Mouse (Mus musculus): Measurements from ENCODE around the gene Cyp19a1.

DNA sequence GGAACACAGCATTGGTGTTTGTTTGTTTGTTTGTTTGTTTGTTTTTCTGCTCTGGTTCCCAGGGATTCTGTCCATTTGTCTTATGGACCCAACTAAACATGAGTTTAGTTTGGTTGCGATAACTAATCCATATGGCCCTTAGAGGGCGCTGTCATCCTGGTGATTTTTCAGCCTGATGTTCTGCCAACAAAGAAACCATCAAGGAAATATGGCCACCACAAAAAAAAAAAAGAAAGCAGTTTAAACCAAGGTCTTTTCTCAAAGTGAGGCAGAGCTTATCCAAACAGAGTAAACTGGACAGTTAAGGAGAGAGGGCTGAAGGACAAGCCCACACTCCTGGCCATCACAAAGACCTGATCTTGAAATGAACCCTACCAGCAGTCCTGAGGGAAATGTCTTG is 86.6 kb downstream of the Cyp19a1 start:
- TF ChIP-seq POLR2A (IDR thresholded peaks at IDR 0.05; ENCODE audit: borderline replicate concordance, extremely low read depth, low read depth, low read length), result no peak
- TF ChIP-seq CTCF (IDR thresholded peaks at IDR 0.05; ENCODE audit: insufficient read depth, low read length), result no peak

Data from lung, adult 2 months (tissue).